13 mouse cellular contexts compared by ENCODE assay signal in genomic region chr14:48132241-48132640, GRCm38 (mm10). TPM values are rescaled to one million over a fixed set of nuclear protein-coding genes. Genes with fewer than 3 reads are reported as not detected.
DNase-seq lines count a peak whose midpoint lies in the region; ATAC-seq and TF ChIP-seq lines count a peak whose summit lies in the region.
"Had no signal": no experiment of that assay in that cellular context is flagged by ENCODE, and none has a peak within 500 bp of the region (broad histone marks: within the 10 kb centered on the region; RNA-seq: fewer than 3 reads in every experiment).

No protein-coding gene starts in this region.

- no peak for DNase-seq in forebrain, embryonic 14.5 days (ENCODE audit: low spot score)
- no peak for DNase-seq in forebrain, embryonic 11.5 days (ENCODE audit: low spot score)
- DNase-seq in lung, postnatal 0 days (ENCODE audit: low spot score), result no peak
- no peak for DNase-seq in lung, postnatal 4 days
- no peak for DNase-seq in liver, postnatal 0 days
- DNase-seq: B cell, adult 2 months; cerebellum, adult 11 months; embryo, embryonic 11 days; gastrocnemius, postnatal 10 days had no signal

- no peak overlapping the region for H3K9ac ChIP-seq in forebrain, embryonic 14.5 days (ENCODE audit: low read length)
- H3K9ac ChIP-seq in forebrain, embryonic 11.5 days (ENCODE audit: low read length), result no peak overlapping the region
- 0 out of 2 replicates have a peak overlapping the region, but pooled peaks have one; percentile 24 for H3K9ac ChIP-seq in hindbrain, embryonic 13.5 days
- H3K9ac ChIP-seq in hindbrain, embryonic 12.5 days, result no peak overlapping the region
- no peak overlapping the region for H3K9ac ChIP-seq in lung, postnatal 0 days (replicated peaks; ENCODE audit: low read depth)
- no peak overlapping the region for H3K9ac ChIP-seq in liver, postnatal 0 days (replicated peaks)
- H3K9ac ChIP-seq: liver, embryonic 14.5 days had no signal

- TF ChIP-seq EP300 in lung, postnatal 0 days (IDR thresholded peaks at IDR 0.05), result no peak
- no peak for TF ChIP-seq EP300 in liver, postnatal 0 days (IDR thresholded peaks at IDR 0.05; ENCODE audit: low read depth)

- H3K4me2 ChIP-seq in forebrain, embryonic 14.5 days (ENCODE audit: low read length), result no peak overlapping the region
- H3K4me2 ChIP-seq in forebrain, embryonic 11.5 days (ENCODE audit: low read depth, low read length, severe bottlenecking), result no peak overlapping the region
- H3K4me2 ChIP-seq in hindbrain, embryonic 13.5 days, result no peak overlapping the region
- H3K4me2 ChIP-seq in hindbrain, embryonic 12.5 days (replicated peaks), result no peak overlapping the region
- no peak overlapping the region for H3K4me2 ChIP-seq in lung, postnatal 0 days (replicated peaks; ENCODE audit: low read depth, low read length)
- H3K4me2 ChIP-seq in liver, postnatal 0 days (ENCODE audit: low read depth, low read length), result peak overlapping the region; percentile 47

- H3K36me3 ChIP-seq in forebrain, embryonic 14.5 days (ENCODE audit: control insufficient read depth, insufficient read depth, low read length), result no peaks in the 10 kb centered on the region
- H3K36me3 ChIP-seq in forebrain, embryonic 11.5 days (ENCODE audit: control insufficient read depth, insufficient read depth, low read length), result no peaks in the 10 kb centered on the region
- no peaks in the 10 kb centered on the region for H3K36me3 ChIP-seq in hindbrain, embryonic 13.5 days
- H3K36me3 ChIP-seq in hindbrain, embryonic 12.5 days, result no peaks in the 10 kb centered on the region
- no peaks in the 10 kb centered on the region for H3K36me3 ChIP-seq in lung, postnatal 0 days (ENCODE audit: insufficient read depth, low read length)
- H3K36me3 ChIP-seq in liver, postnatal 0 days (replicated peaks; ENCODE audit: insufficient read depth, low read length), result no peaks in the 10 kb centered on the region

- no peak for TF ChIP-seq CTCF in lung, postnatal 0 days (IDR thresholded peaks at IDR 0.05)
- TF ChIP-seq CTCF in liver, postnatal 0 days (IDR thresholded peaks at IDR 0.05; ENCODE audit: low read depth), result no peak

- no peak overlapping the region for H3K4me3 ChIP-seq in forebrain, embryonic 14.5 days (ENCODE audit: low read depth, low read length)
- no peak overlapping the region for H3K4me3 ChIP-seq in forebrain, embryonic 11.5 days (ENCODE audit: low read depth, low read length)
- H3K4me3 ChIP-seq in hindbrain, embryonic 13.5 days, result no peak overlapping the region
- H3K4me3 ChIP-seq in hindbrain, embryonic 12.5 days, result no peak overlapping the region
- no peak overlapping the region for H3K4me3 ChIP-seq in lung, postnatal 0 days (ENCODE audit: low read depth, low read length)
- no peak overlapping the region for H3K4me3 ChIP-seq in liver, postnatal 0 days (ENCODE audit: low read depth, low read length)

- 84% methylated on average over 3 of the region's 3 CpGs for WGBS in forebrain, embryonic 14.5 days
- 59% methylated on average over 3 of the region's 3 CpGs for WGBS in forebrain, embryonic 11.5 days
- 74% methylated on average over 3 of the region's 3 CpGs for WGBS in hindbrain, embryonic 13.5 days
- WGBS in hindbrain, embryonic 12.5 days, result 73% methylated on average over 3 of the region's 3 CpGs
- WGBS in lung, postnatal 0 days, result 93% methylated on average over 3 of the region's 3 CpGs
- 70% methylated on average over 3 of the region's 3 CpGs for WGBS in liver, postnatal 0 days (ENCODE audit: insufficient replicate concordance)

- H3K9me3 ChIP-seq in forebrain, embryonic 14.5 days (replicated peaks; ENCODE audit: control insufficient read depth, low read length), result no peaks in the 10 kb centered on the region
- H3K9me3 ChIP-seq in forebrain, embryonic 11.5 days (ENCODE audit: control insufficient read depth, low read length), result no peaks in the 10 kb centered on the region
- no peaks in the 10 kb centered on the region for H3K9me3 ChIP-seq in hindbrain, embryonic 13.5 days
- H3K9me3 ChIP-seq in hindbrain, embryonic 12.5 days (replicated peaks), result no peaks in the 10 kb centered on the region
- H3K9me3 ChIP-seq in lung, postnatal 0 days (ENCODE audit: low read length), result no peaks in the 10 kb centered on the region
- no peaks in the 10 kb centered on the region for H3K9me3 ChIP-seq in liver, postnatal 0 days (ENCODE audit: low read length)

- no peaks in the 10 kb centered on the region; the same call in 1 of the 2 replicates for H3K27me3 ChIP-seq in forebrain, embryonic 14.5 days (replicated peaks; ENCODE audit: control insufficient read depth, insufficient read depth, low read length)
- H3K27me3 ChIP-seq in forebrain, embryonic 11.5 days (ENCODE audit: control insufficient read depth, insufficient read depth, low read length), result no peaks in the 10 kb centered on the region
- H3K27me3 ChIP-seq in hindbrain, embryonic 13.5 days, result 0 out of 2 replicates have a peak, but pooled peaks cover 3% of the 10 kb centered on the region
- peaks cover 4% of the 10 kb centered on the region; the same call in 1 of the 2 replicates for H3K27me3 ChIP-seq in hindbrain, embryonic 12.5 days
- H3K27me3 ChIP-seq in lung, postnatal 0 days (replicated peaks; ENCODE audit: insufficient read depth, low read length), result no peaks in the 10 kb centered on the region
- no peaks in the 10 kb centered on the region for H3K27me3 ChIP-seq in liver, postnatal 0 days (ENCODE audit: insufficient read depth, low read length)

- ATAC-seq in forebrain, embryonic 14.5 days, result no peak
- ATAC-seq in forebrain, embryonic 11.5 days (replicated peaks; ENCODE audit: low FRiP score), result no peak
- no peak for ATAC-seq in hindbrain, embryonic 13.5 days (ENCODE audit: low FRiP score)
- ATAC-seq in hindbrain, embryonic 12.5 days (ENCODE audit: low FRiP score), result no peak
- ATAC-seq in lung, postnatal 0 days, result no peak
- ATAC-seq in liver, postnatal 0 days, result no peak
- no peak for ATAC-seq in monocyte, adult 5-6 weeks (replicated peaks; ENCODE audit: insufficient number of reproducible peaks, low FRiP score, low TSS enrichment, poor library complexity, severe bottlenecking)

- H3K27ac ChIP-seq in forebrain, embryonic 14.5 days (ENCODE audit: low read depth, low read length), result 0 out of 2 replicates have a peak overlapping the region, but pooled peaks have one; percentile 24
- no peak overlapping the region for H3K27ac ChIP-seq in forebrain, embryonic 11.5 days (ENCODE audit: low read depth, low read length)
- H3K27ac ChIP-seq in hindbrain, embryonic 13.5 days, result peak overlapping the region; percentile 12; the same call in 1 of the 2 replicates
- no peak overlapping the region for H3K27ac ChIP-seq in hindbrain, embryonic 12.5 days
- H3K27ac ChIP-seq in lung, postnatal 0 days (ENCODE audit: low read length), result peak overlapping the region; percentile 74
- H3K27ac ChIP-seq in liver, postnatal 0 days (ENCODE audit: low read depth), result peak overlapping the region; percentile 82
- H3K27ac ChIP-seq: liver, embryonic 14.5 days had no signal

- H3K4me1 ChIP-seq in forebrain, embryonic 14.5 days (ENCODE audit: control insufficient read depth, insufficient read depth, low read length), result peaks cover 36% of the 10 kb centered on the region
- peaks cover 20% of the 10 kb centered on the region; the same call in 1 of the 2 replicates for H3K4me1 ChIP-seq in forebrain, embryonic 11.5 days (replicated peaks; ENCODE audit: control insufficient read depth, insufficient read depth, low read length)
- H3K4me1 ChIP-seq in hindbrain, embryonic 13.5 days (replicated peaks), result peaks cover 71% of the 10 kb centered on the region
- peaks cover 76% of the 10 kb centered on the region for H3K4me1 ChIP-seq in hindbrain, embryonic 12.5 days
- H3K4me1 ChIP-seq in lung, postnatal 0 days (ENCODE audit: insufficient read depth, low read depth, low read length), result peaks cover 41% of the 10 kb centered on the region
- H3K4me1 ChIP-seq in liver, postnatal 0 days (ENCODE audit: insufficient read depth), result peaks cover 41% of the 10 kb centered on the region

RNA-seq across cellular contexts. Expression of gene Peli2, which starts 11.6 kb away (rescaled TPM):
- polyA plus RNA-seq in forebrain, embryonic 14.5 days (2014; fragmentation: Nextera tagmentation; extraction: Ambion mirVana), result 5.1 and 7.5 TPM in 2 replicates
- polyA plus RNA-seq in forebrain, embryonic 11.5 days (2014; fragmentation: Nextera tagmentation; extraction: Ambion mirVana), result 8.6 and 8.8 TPM in 2 replicates
- 8.3 and 10.6 TPM in 2 replicates for polyA plus RNA-seq in hindbrain, embryonic 13.5 days (2015; fragmentation: Nextera tagmentation; extraction: Ambion mirVana)
- 15.3 and 18.0 TPM in 2 replicates for polyA plus RNA-seq in hindbrain, embryonic 12.5 days (2016; fragmentation: Nextera tagmentation; extraction: Ambion mirVana)
- 9.6 and 11.7 TPM in 2 replicates for polyA plus RNA-seq in lung, postnatal 0 days (2015; fragmentation: Nextera tagmentation; extraction: Ambion mirVana)
- polyA plus RNA-seq in liver, postnatal 0 days (2015; fragmentation: Nextera tagmentation; extraction: Ambion mirVana), result 1.5 and 2.8 TPM in 2 replicates
- total RNA-seq in monocyte, adult 5-6 weeks (2017), result 2.0 to 18.0 TPM (median 5.0 TPM) in 3 replicates

Comparison
In these comparisons a context has a peak if more than half of its experiments do, and no peak if none do; other contexts are left out.
1. H3K27ac ChIP-seq: peak in forebrain, embryonic 14.5 days (single experiment), hindbrain, embryonic 13.5 days (single experiment), lung, postnatal 0 days (single experiment) and liver, postnatal 0 days (single experiment); none in forebrain, embryonic 11.5 days (single experiment) and hindbrain, embryonic 12.5 days (single experiment).